Mouse (Mus musculus) heart, embryonic 12.5 days (tissue): ENCODE measurements around the gene Tgm5. TPM values are rescaled to one million over a fixed set of nuclear protein-coding genes. Genes with fewer than 3 reads are reported as not detected.

Source experiments
- ATAC-seq: fragments of 200-750 bp; cut with Nextera tagmentation; 2 replicates; pipeline ENCODE4 v1.8.0; 2017; ENCODE audit warnings: moderate TSS enrichment, moderate library complexity; ENCODE audit not compliant: insufficient number of reproducible peaks, low FRiP score
- H3K27ac ChIP-seq: fragments of 300-500 bp; sonication (generic); 2 replicates; pipeline ENCODE4 v1.5.1; 2016; ENCODE audit warnings: mild to moderate bottlenecking, moderate library complexity; ENCODE audit not compliant: poor library complexity, severe bottlenecking
- H3K27me3 ChIP-seq: fragments of 300-500 bp; sonication (generic); replicated peaks from 2 replicates; pipeline ENCODE4 v1.6.1; 2016; ENCODE audit warnings: mild to moderate bottlenecking, moderate library complexity
- H3K36me3 ChIP-seq: fragments of 300-500 bp; sonication (generic); 2 replicates; pipeline ENCODE4 v1.6.1; 2016; ENCODE audit warnings: mild to moderate bottlenecking, moderate library complexity
- H3K4me1 ChIP-seq: fragments of 300-500 bp; sonication (generic); replicated peaks from 2 replicates; pipeline ENCODE4 v1.6.1; 2016; ENCODE audit warnings: mild to moderate bottlenecking
- H3K4me2 ChIP-seq: fragments of 300-500 bp; sonication (generic); 2 replicates; pipeline ENCODE4 v1.6.1; 2016; ENCODE audit warnings: mild to moderate bottlenecking, moderate library complexity
- H3K4me3 ChIP-seq: fragments of 300-500 bp; sonication (generic); 2 replicates; pipeline ENCODE4 v1.5.1; 2016; ENCODE audit warnings: mild to moderate bottlenecking
- H3K9ac ChIP-seq: fragments of 300-500 bp; sonication (generic); 2 replicates; pipeline ENCODE4 v1.6.1; 2016; ENCODE audit warnings: mild to moderate bottlenecking, moderate library complexity
- H3K9me3 ChIP-seq: fragments of 300-500 bp; sonication (generic); replicated peaks from 2 replicates; pipeline ENCODE4 v1.6.1; 2016; ENCODE audit warnings: mild to moderate bottlenecking, moderate library complexity
- WGBS: fragments of 180-500 bp; shearing (Covaris S2); methylation state at CpG from one replicate; pipeline ENCODE4 v1.1.7; 2016; 5-methylcytosine and 5-hydroxymethylcytosine counted together
- polyA plus RNA-seq: library from polyadenylated mRNA; unstranded; fragments of >200 nt; fragmentation: Nextera tagmentation; extraction: Ambion mirVana; gene quantifications from 2 replicates; pipeline ENCODE4 v1.2.1, GENCODE M21; 2016

The Tgm5 gene
- polyA plus RNA-seq, 1 experiment from 2014 or later = not detected

- Histone ChIP-seq H3K4me2 (no peak overlapping the region), H3K9me3 (no peaks in the 10 kb centered on the region), H3K27me3 (peaks cover 8% of the 10 kb centered on the region; the same call in 1 of the 2 replicates), H3K36me3 (no peaks in the 10 kb centered on the region), H3K4me1 (no peaks in the 10 kb centered on the region; the same call in 1 of the 2 replicates), H3K27ac (no peak overlapping the region), H3K9ac (no peak overlapping the region), H3K4me3 (no peak overlapping the region)
- no peak for ATAC-seq
- 88% methylated on average over 3 of the region's 3 CpGs for WGBS
Observed at GRCm38 (mm10) chr2:121088507-121088906, 2.9 kb upstream of the Tgm5 start.

GRCm38 (mm10) chr2:121082626-121083025 is 3.0 kb downstream of the Tgm5 start:
- 80% methylated on average over 1 of the region's 1 CpGs for WGBS
- Histone ChIP-seq H3K4me2 (no peak overlapping the region), H3K27me3 (0 out of 2 replicates have a peak, but pooled peaks cover 8% of the 10 kb centered on the region), H3K4me1 (no peaks in the 10 kb centered on the region; the same call in 1 of the 2 replicates), H3K27ac (no peak overlapping the region), H3K9me3 (no peaks in the 10 kb centered on the region), H3K9ac (no peak overlapping the region), H3K36me3 (no peaks in the 10 kb centered on the region), H3K4me3 (no peak overlapping the region)
- ATAC-seq = no peak

GRCm38 (mm10) chr2:121074747-121075146 is 10.9 kb downstream of the Tgm5 start:
- no peaks in the 10 kb centered on the region for H3K4me1 ChIP-seq
- H3K36me3 ChIP-seq = no peaks in the 10 kb centered on the region
- H3K4me3 ChIP-seq = no peak overlapping the region
- no peak for ATAC-seq
- 79% methylated on average over 7 of the region's 7 CpGs for WGBS
- H3K9me3 ChIP-seq = no peaks in the 10 kb centered on the region
- no peak overlapping the region for H3K27ac ChIP-seq
- no peak overlapping the region for H3K9ac ChIP-seq
- H3K4me2 ChIP-seq = no peak overlapping the region
- H3K27me3 ChIP-seq = no peaks in the 10 kb centered on the region

- no peak for ATAC-seq
- Histone ChIP-seq H3K27me3 (no peaks in the 10 kb centered on the region; the same call in 1 of the 2 replicates), H3K27ac (no peak overlapping the region), H3K9ac (no peak overlapping the region), H3K4me3 (no peak overlapping the region), H3K9me3 (no peaks in the 10 kb centered on the region), H3K4me2 (no peak overlapping the region), H3K4me1 (no peaks in the 10 kb centered on the region), H3K36me3 (no peaks in the 10 kb centered on the region)
- WGBS = 74% methylated on average over 6 of the region's 6 CpGs
Observed at GRCm38 (mm10) chr2:121071871-121072270, 13.8 kb downstream of the Tgm5 start.

- Histone ChIP-seq H3K4me2 (no peak overlapping the region), H3K9me3 (no peaks in the 10 kb centered on the region), H3K27ac (no peak overlapping the region), H3K4me1 (no peaks in the 10 kb centered on the region), H3K27me3 (no peaks in the 10 kb centered on the region; the same call in 1 of the 2 replicates), H3K9ac (no peak overlapping the region), H3K4me3 (no peak overlapping the region), H3K36me3 (no peaks in the 10 kb centered on the region)
- ATAC-seq = no peak
- 74% methylated on average over 6 of the region's 6 CpGs for WGBS
Observed at GRCm38 (mm10) chr2:121069506-121069905, 16.1 kb downstream of the Tgm5 start.

- no peaks in the 10 kb centered on the region for H3K4me1 ChIP-seq
- no peak overlapping the region for H3K9ac ChIP-seq
- H3K4me2 ChIP-seq = no peak overlapping the region
- ATAC-seq = no peak
- no peak overlapping the region for H3K4me3 ChIP-seq
- H3K9me3 ChIP-seq = no peaks in the 10 kb centered on the region
- no peaks in the 10 kb centered on the region for H3K36me3 ChIP-seq
- H3K27me3 ChIP-seq = no peaks in the 10 kb centered on the region; the same call in 1 of the 2 replicates
- H3K27ac ChIP-seq = no peak overlapping the region
- 64% methylated on average over 4 of the region's 4 CpGs for WGBS
Observed at GRCm38 (mm10) chr2:121067116-121067515, 18.5 kb downstream of the Tgm5 start.

- no peak for ATAC-seq
- H3K4me1 ChIP-seq = 0 out of 2 replicates have a peak, but pooled peaks cover 3% of the 10 kb centered on the region
- H3K36me3 ChIP-seq = no peaks in the 10 kb centered on the region
- no peak overlapping the region for H3K4me3 ChIP-seq
- H3K9me3 ChIP-seq = no peaks in the 10 kb centered on the region
- WGBS = 77% methylated on average over 2 of the region's 2 CpGs
- no peak overlapping the region for H3K9ac ChIP-seq
- no peak overlapping the region for H3K27ac ChIP-seq
- H3K4me2 ChIP-seq = no peak overlapping the region
- no peaks in the 10 kb centered on the region for H3K27me3 ChIP-seq
Observed at GRCm38 (mm10) chr2:121061315-121061714, 24.3 kb downstream of the Tgm5 start.

GRCm38 (mm10) chr2:121057997-121058396 is 27.6 kb downstream of the Tgm5 start:
- Histone ChIP-seq H3K36me3 (no peaks in the 10 kb centered on the region), H3K4me3 (no peak overlapping the region), H3K9ac (no peak overlapping the region), H3K9me3 (no peaks in the 10 kb centered on the region), H3K4me2 (no peak overlapping the region), H3K27me3 (no peaks in the 10 kb centered on the region), H3K4me1 (0 out of 2 replicates have a peak, but pooled peaks cover 8% of the 10 kb centered on the region), H3K27ac (no peak overlapping the region)
- ATAC-seq = no peak
- WGBS = 44% methylated on average over 6 of the region's 6 CpGs

- H3K27ac ChIP-seq = no peak overlapping the region
- H3K27me3 ChIP-seq = no peaks in the 10 kb centered on the region
- H3K36me3 ChIP-seq = no peaks in the 10 kb centered on the region
- no peak overlapping the region for H3K4me3 ChIP-seq
- ATAC-seq = no peak
- H3K4me1 ChIP-seq = 0 out of 2 replicates have a peak, but pooled peaks cover 8% of the 10 kb centered on the region
- no peak overlapping the region for H3K4me2 ChIP-seq
- no peaks in the 10 kb centered on the region for H3K9me3 ChIP-seq
- no peak overlapping the region for H3K9ac ChIP-seq
- WGBS = 68% methylated on average over 6 of the region's 6 CpGs
Observed at GRCm38 (mm10) chr2:121055915-121056314, 29.7 kb downstream of the Tgm5 start.

- WGBS = 39% methylated on average over 2 of the region's 2 CpGs
- H3K27ac ChIP-seq = no peak overlapping the region
- 0 out of 2 replicates have a peak, but pooled peaks cover 8% of the 10 kb centered on the region for H3K4me1 ChIP-seq
- no peak overlapping the region for H3K4me2 ChIP-seq
- no peaks in the 10 kb centered on the region for H3K9me3 ChIP-seq
- no peaks in the 10 kb centered on the region for H3K27me3 ChIP-seq
- H3K9ac ChIP-seq = no peak overlapping the region
- ATAC-seq = no peak
- no peaks in the 10 kb centered on the region for H3K36me3 ChIP-seq
- no peak overlapping the region for H3K4me3 ChIP-seq
Observed at GRCm38 (mm10) chr2:121054060-121054459, 31.6 kb downstream of the Tgm5 start.

- no peak for ATAC-seq
- no peak overlapping the region for H3K4me2 ChIP-seq
Observed at GRCm38 (mm10) chr2:121052176-121052575, 33.5 kb downstream of the Tgm5 start.

GRCm38 (mm10) chr2:121045653-121046052 is 40.0 kb downstream of the Tgm5 start:
- ATAC-seq = no peak
- H3K27me3 ChIP-seq = no peaks in the 10 kb centered on the region
- no peaks in the 10 kb centered on the region for H3K9me3 ChIP-seq
- no peak overlapping the region for H3K27ac ChIP-seq
- H3K9ac ChIP-seq = no peak overlapping the region
- 69% methylated on average over 4 of the region's 4 CpGs for WGBS
- no peak overlapping the region for H3K4me2 ChIP-seq
- H3K4me1 ChIP-seq = no peaks in the 10 kb centered on the region
- no peaks in the 10 kb centered on the region for H3K36me3 ChIP-seq
- no peak overlapping the region for H3K4me3 ChIP-seq

More at GRCm38 (mm10) chr2:121052176-121052575, 33.5 kb downstream of the Tgm5 start:
- no peak overlapping the region for H3K4me3 ChIP-seq
- no peaks in the 10 kb centered on the region for H3K9me3 ChIP-seq
- 0 out of 2 replicates have a peak, but pooled peaks cover 5% of the 10 kb centered on the region for H3K4me1 ChIP-seq
- WGBS = 81% methylated on average over 5 of the region's 5 CpGs
- no peak overlapping the region for H3K9ac ChIP-seq
- no peak overlapping the region for H3K27ac ChIP-seq
- no peaks in the 10 kb centered on the region for H3K27me3 ChIP-seq
- no peaks in the 10 kb centered on the region for H3K36me3 ChIP-seq
